Mouse (Mus musculus) forebrain, embryonic 16.5 days (tissue): ENCODE results near the gene Tril. TPM values are rescaled to one million over a fixed set of nuclear protein-coding genes. Genes with fewer than 3 reads are reported as not detected.

Experiments used
- ATAC-seq: fragments of 200-750 bp; cut with Nextera tagmentation; 2 replicates; pipeline ENCODE4 v1.8.0; 2017; ENCODE audit warnings: mild to moderate bottlenecking, moderate library complexity
- H3K27ac ChIP-seq: fragments of 300-500 bp; sonication (generic); 2 replicates; pipeline ENCODE4 v1.5.1; 2014; ENCODE audit warnings: low read length, control low read depth
- H3K27me3 ChIP-seq: fragments of 300-500 bp; sonication (generic); replicated peaks from 2 replicates; pipeline ENCODE4 v1.6.1; 2014; ENCODE audit warnings: low read length; ENCODE audit not compliant: control insufficient read depth, insufficient read depth
- H3K36me3 ChIP-seq: fragments of 300-500 bp; sonication (generic); 2 replicates; pipeline ENCODE4 v1.6.1; 2014; ENCODE audit not compliant: control insufficient read depth, insufficient read depth
- H3K4me1 ChIP-seq: fragments of 300-500 bp; sonication (generic); replicated peaks from 2 replicates; pipeline ENCODE4 v1.6.1; 2014; ENCODE audit warnings: low read length; ENCODE audit not compliant: control insufficient read depth, insufficient read depth
- H3K4me2 ChIP-seq: fragments of 300-500 bp; sonication (generic); 2 replicates; pipeline ENCODE4 v1.6.1; 2014; ENCODE audit warnings: mild to moderate bottlenecking, low read length, control low read depth
- H3K4me3 ChIP-seq: fragments of 300-500 bp; sonication (generic); replicated peaks from 2 replicates; pipeline ENCODE4 v1.5.1; 2014; ENCODE audit warnings: mild to moderate bottlenecking, low read length, control low read depth
- H3K9ac ChIP-seq: fragments of 300-500 bp; sonication (generic); replicated peaks from 2 replicates; pipeline ENCODE4 v1.6.1; 2014; ENCODE audit warnings: low read depth, low read length, control low read depth
- H3K9me3 ChIP-seq: fragments of 300-500 bp; sonication (generic); 2 replicates; pipeline ENCODE4 v1.6.1; 2016; ENCODE audit warnings: low read length; ENCODE audit not compliant: control insufficient read depth
- WGBS: fragments of 180-500 bp; shearing (Covaris S2); extraction: QIAGEN DNeasy Blood & Tissue Kit; methylation state at CpG from one replicate; pipeline ENCODE4 v1.1.7; 2014; 5-methylcytosine and 5-hydroxymethylcytosine counted together
- polyA plus RNA-seq: library from polyadenylated mRNA; unstranded; fragments of >200 nt; fragmentation: Nextera tagmentation; extraction: Ambion mirVana; gene quantifications from 2 replicates; pipeline ENCODE4 v1.2.1, GENCODE M21; 2015

The Tril gene
- polyA plus RNA-seq, 1 experiment from 2014 or later = 7.4 TPM

DNA sequence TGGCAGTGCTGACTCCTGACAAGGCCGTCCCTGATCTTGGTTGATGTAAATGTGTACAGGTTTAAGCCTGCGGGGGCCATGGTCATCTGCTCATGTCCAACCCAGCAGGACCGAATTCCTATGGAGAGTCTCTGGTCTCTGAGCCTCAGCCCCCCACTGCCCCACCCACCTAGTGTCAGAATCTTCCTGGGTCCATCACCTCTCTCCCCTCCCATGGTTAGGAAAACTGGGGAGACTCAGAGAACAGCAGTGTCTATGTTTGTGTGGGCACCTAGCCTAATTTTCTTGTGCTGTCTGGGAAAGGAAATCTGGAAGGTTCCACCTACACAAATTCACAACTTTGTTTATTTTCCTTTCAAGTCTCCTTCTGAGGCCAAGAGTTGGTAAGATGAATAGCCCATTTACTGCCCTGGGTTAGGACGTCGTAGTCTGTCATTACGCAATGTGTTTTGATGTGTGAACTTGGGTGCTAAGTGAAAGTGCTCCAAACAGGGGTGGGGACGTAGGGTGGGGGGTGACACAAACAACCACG is 42.1 kb downstream of the Tril start:
- no peak overlapping the region for H3K4me3 ChIP-seq
- no peak overlapping the region for H3K27ac ChIP-seq
- H3K9ac ChIP-seq = no peak overlapping the region
- H3K36me3 ChIP-seq = no peaks in the 10 kb centered on the region
- WGBS = 83% methylated on average over 8 of the region's 8 CpGs
- no peak for ATAC-seq
- no peaks in the 10 kb centered on the region for H3K9me3 ChIP-seq
- no peaks in the 10 kb centered on the region for H3K4me1 ChIP-seq
- no peak overlapping the region for H3K4me2 ChIP-seq
- no peaks in the 10 kb centered on the region for H3K27me3 ChIP-seq

GRCm38 (mm10) chr6:53768275-53768674 is 52.4 kb downstream of the Tril start:
- Histone ChIP-seq H3K27me3 (no peaks in the 10 kb centered on the region), H3K9me3 (no peaks in the 10 kb centered on the region), H3K36me3 (no peaks in the 10 kb centered on the region), H3K4me2 (no peak overlapping the region), H3K9ac (no peak overlapping the region), H3K4me3 (no peak overlapping the region), H3K4me1 (no peaks in the 10 kb centered on the region), H3K27ac (no peak overlapping the region)
- 63% methylated on average over 4 of the region's 4 CpGs for WGBS
- ATAC-seq = no peak

GRCm38 (mm10) chr6:53766243-53766915 is 54.3 kb downstream of the Tril start:
- Histone ChIP-seq H3K9ac (no peak overlapping the region), H3K4me2 (no peak overlapping the region), H3K4me3 (no peak overlapping the region), H3K27me3 (no peaks in the 10 kb centered on the region), H3K4me1 (no peaks in the 10 kb centered on the region), H3K36me3 (no peaks in the 10 kb centered on the region), H3K9me3 (no peaks in the 10 kb centered on the region), H3K27ac (no peak overlapping the region)
- no peak for ATAC-seq
- 73% methylated on average over 10 of the region's 10 CpGs for WGBS

DNA sequence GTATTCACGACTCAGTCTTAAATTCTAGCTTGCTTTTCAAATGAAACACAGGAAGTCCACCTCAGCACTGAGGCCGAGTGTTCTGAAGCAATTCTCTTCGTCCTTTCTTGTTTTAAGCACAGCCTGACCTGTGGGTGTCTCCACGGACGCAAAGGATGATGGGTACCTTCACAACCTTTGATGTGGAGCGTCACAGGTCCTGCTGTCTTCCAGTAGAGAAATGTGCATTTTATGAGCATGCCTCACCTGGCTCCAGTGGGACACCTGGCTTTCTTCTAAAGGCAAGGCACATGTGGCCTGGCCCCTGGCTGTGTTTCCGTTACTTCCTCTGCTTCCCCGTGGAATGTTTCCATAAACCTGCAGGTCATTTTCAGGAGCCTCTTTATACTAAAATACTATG is 54.9 kb downstream of the Tril start:
- ATAC-seq = no peak
- WGBS = 71% methylated on average over 8 of the region's 8 CpGs
- H3K36me3 ChIP-seq = no peaks in the 10 kb centered on the region

More for the DNA sequence above, 54.9 kb downstream of the Tril start:
- no peak overlapping the region for H3K4me3 ChIP-seq
- H3K4me2 ChIP-seq = no peak overlapping the region
- H3K27ac ChIP-seq = no peak overlapping the region
- peaks cover 1% of the 10 kb centered on the region for H3K4me1 ChIP-seq
- H3K9ac ChIP-seq = no peak overlapping the region
- H3K9me3 ChIP-seq = no peaks in the 10 kb centered on the region
- no peaks in the 10 kb centered on the region for H3K27me3 ChIP-seq

Other genes starting within 250 kb of the Tril start
- gene Cpvl, start 157.8 kb upstream of the Tril start, polyA plus RNA-seq = not detected in 2 replicates
- gene Chn2, start 218.7 kb upstream of the Tril start, polyA plus RNA-seq = 42.0 and 45.0 TPM in 2 replicates